Mouse (Mus musculus): Measurements from ENCODE around the gene Bfar. TPM values are rescaled to one million over a fixed set of nuclear protein-coding genes. Genes with fewer than 3 reads are reported as not detected.

Gene Bfar
- total and polyA plus RNA-seq, 3 experiments = 43.1 to 44.4 (median 43.9) TPM

DNA sequence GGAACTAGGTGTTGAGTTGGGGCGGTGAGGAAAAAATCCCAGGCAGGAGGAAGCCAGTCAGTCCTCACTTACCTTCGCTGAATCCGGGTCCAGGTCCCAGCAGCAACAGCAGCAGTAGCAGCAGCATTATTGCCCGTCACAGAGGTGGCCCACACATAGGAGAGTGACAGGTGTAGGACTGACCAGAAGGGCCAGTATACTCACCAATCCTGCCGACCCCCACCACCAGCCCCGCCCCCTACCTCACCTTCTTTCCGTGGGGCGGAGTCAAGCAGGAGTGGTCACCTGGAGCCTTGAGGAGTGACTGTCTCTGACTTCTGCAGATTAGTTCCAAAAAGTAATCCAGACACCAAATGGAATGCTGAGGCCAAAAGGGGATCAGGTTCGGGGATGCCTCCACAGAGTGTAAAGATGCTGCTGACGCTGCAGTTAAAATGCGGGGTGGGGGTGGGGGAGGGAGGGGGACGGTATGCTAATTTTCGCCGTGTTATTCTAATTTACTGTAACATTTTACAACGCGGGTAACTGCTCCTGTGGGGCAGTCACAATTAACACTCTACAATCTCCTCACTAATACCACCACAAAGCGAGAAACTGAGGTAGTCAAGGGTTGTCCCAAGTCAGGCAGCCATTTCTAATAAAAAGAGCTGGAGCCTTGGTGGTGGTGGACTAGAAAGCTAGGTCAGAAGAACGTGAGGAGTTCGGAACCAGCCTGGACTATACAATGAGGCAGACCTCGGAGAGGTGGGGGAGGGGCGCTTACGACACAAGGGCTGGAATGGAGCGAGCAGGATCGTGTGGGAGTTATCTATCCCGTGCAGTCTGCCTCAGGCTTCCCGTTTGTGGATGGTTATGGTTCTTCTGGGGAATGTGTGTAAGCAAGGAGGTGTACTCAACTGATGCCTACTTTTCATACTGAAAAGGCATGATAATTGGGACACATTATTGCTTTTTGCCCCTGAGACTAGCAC, 58.9 kb downstream of the Bfar start, which contains the start of gene Pla2g10:
Pla2g10 (minus strand) TSS at position 699 of the 971 bp plus-strand sequence.
- no peaks in the 10 kb centered on the region for H3K9me3 ChIP-seq (replicated peaks; ENCODE audit: low read length)
- H3K4me2 ChIP-seq (ENCODE audit: insufficient read depth, low read depth, poor library complexity, severe bottlenecking) = peak within 1 kb of the TSS; percentile 33
- no peak within 1 kb of the TSS for H3K27ac ChIP-seq (ENCODE audit: insufficient read depth, low read depth)
- no peaks in the 10 kb centered on the region for H3K79me2 ChIP-seq (replicated peaks; ENCODE audit: control insufficient read depth, extremely low read depth, insufficient read depth, poor library complexity, severe bottlenecking)
- no peak within 1 kb of the TSS for H3K4me3 ChIP-seq (replicated peaks in 1 of 3; ENCODE audit: low read depth in 2 of 3, low read length in 2 of 3, poor library complexity in 1 of 3)
- dilution Hi-C loops (cut with MboI; ENCODE audit: extremely low pct_ligation_motif_present, extremely low pct_unique_long_range_greater_than_20kb, low sequenced_read_pairs) = no loop called here
- H3K36me3 ChIP-seq (replicated peaks in 1 of 2; ENCODE audit: control insufficient read depth in 1 of 2, insufficient read depth in 1 of 2, low read length in 1 of 2) = no peaks in the 10 kb centered on the region
- H3K4me1 ChIP-seq (ENCODE audit: control insufficient read depth in 1 of 2, insufficient read depth in 2 of 2) = 0 out of 4 replicates have a peak, but pooled peaks cover 0 to 5% of the 10 kb centered on the region in 2 experiments
- no peak for DNase-seq (ENCODE audit: extremely low read depth)
- H3K27me3 ChIP-seq (replicated peaks) = peaks cover 10% of the 10 kb centered on the region
- TF ChIP-seq JUN (IDR thresholded peaks at IDR 0.05; ENCODE audit: insufficient read depth, low read depth, low read length) = no peak
- no peak for TF ChIP-seq ETS1 (conservative IDR thresholded peaks at IDR 0.05; ENCODE audit: low read depth, low read length)
- TF ChIP-seq ZC3H11A (IDR thresholded peaks at IDR 0.05; ENCODE audit: low read depth, low read length) = no peak
- TF ChIP-seq CHD2 (IDR thresholded peaks at IDR 0.05; ENCODE audit: low read length) = no peak
- no peak for TF ChIP-seq MAX (IDR thresholded peaks at IDR 0.05; ENCODE audit: low read length)
- no peak for TF ChIP-seq USF1 (IDR thresholded peaks at IDR 0.05; ENCODE audit: low read depth, low read length)
- TF ChIP-seq MXI1 (IDR thresholded peaks at IDR 0.05; ENCODE audit: low read depth, low read length) = no peak
- no peak for TF ChIP-seq USF2 (conservative IDR thresholded peaks at IDR 0.05; ENCODE audit: low read depth, low read length)
- no peak for TF ChIP-seq HCFC1 (IDR thresholded peaks at IDR 0.05; ENCODE audit: low read depth, low read length)
- TF ChIP-seq PAX5 (IDR thresholded peaks at IDR 0.05; ENCODE audit: low read length) = no peak
- TF ChIP-seq ELF1 (IDR thresholded peaks at IDR 0.05; ENCODE audit: low read depth, low read length) = no peak
- TF ChIP-seq TBP (conservative IDR thresholded peaks at IDR 0.05; ENCODE audit: low read depth, low read length) = no peak
- TF ChIP-seq MAZ (IDR thresholded peaks at IDR 0.05; ENCODE audit: low read depth, low read length) = no peak
- in situ Hi-C loops (cut with MboI; ENCODE audit: low pct_ligation_motif_present, low pct_unique_long_range_greater_than_20kb, low sequenced_read_pairs) = loop anchor here (10.0 to 25.0 kb wide), 2 partner anchors 196 to 293 kb away; no protein-coding TSS in a partner anchor
- no peak within 1 kb of the TSS for H3K9ac ChIP-seq (ENCODE audit: insufficient read depth, low read depth)

DNA sequence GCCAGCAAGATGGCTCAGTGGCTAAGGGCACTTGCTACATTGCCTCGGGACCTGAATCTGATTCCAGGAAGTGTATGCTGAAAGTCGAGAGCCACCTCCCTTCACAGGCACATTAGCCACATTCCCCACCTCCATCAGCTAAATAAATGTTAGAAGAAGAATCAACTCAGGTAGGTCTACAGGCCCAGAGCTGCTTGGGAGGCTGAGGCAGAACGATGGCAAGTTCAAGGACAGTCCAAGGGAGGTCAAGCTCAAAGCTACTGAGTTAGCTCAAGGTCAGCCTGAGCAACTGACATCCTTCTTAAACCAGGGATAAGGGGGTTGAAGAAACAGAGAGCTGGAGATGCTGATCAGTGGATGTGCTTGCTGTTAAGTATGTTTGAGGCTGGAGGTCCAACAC, 61.1 kb downstream of the Bfar start:
- Histone ChIP-seq H3K27me3 (replicated peaks) (peaks cover 11% of the 10 kb centered on the region), H3K4me3 (replicated peaks in 1 of 3; ENCODE audit: low read depth in 2 of 3, low read length in 2 of 3, poor library complexity in 1 of 3) (no peak overlapping the region), H3K9ac (ENCODE audit: insufficient read depth, low read depth) (no peak overlapping the region), H3K36me3 (replicated peaks in 1 of 2; ENCODE audit: control insufficient read depth in 1 of 2, insufficient read depth in 1 of 2, low read length in 1 of 2) (no peaks in the 10 kb centered on the region), H3K27ac (ENCODE audit: insufficient read depth, low read depth) (no peak overlapping the region), H3K4me2 (ENCODE audit: insufficient read depth, low read depth, poor library complexity, severe bottlenecking) (no peak overlapping the region), H3K4me1 (ENCODE audit: control insufficient read depth in 1 of 2, insufficient read depth in 2 of 2) (0 out of 4 replicates have a peak, but pooled peaks cover 0 to 5% of the 10 kb centered on the region in 2 experiments), H3K9me3 (replicated peaks; ENCODE audit: low read length) (no peaks in the 10 kb centered on the region), H3K79me2 (replicated peaks; ENCODE audit: control insufficient read depth, extremely low read depth, insufficient read depth, poor library complexity, severe bottlenecking) (no peaks in the 10 kb centered on the region)
- TF ChIP-seq UBTF (IDR thresholded peaks at IDR 0.05; ENCODE audit: low read depth, low read length) = no peak
- no peak for TF ChIP-seq ZC3H11A (IDR thresholded peaks at IDR 0.05; ENCODE audit: low read depth, low read length)
- TF ChIP-seq ELF1 (IDR thresholded peaks at IDR 0.05; ENCODE audit: low read depth, low read length) = no peak
- no peak for TF ChIP-seq SMC3 (IDR thresholded peaks at IDR 0.05; ENCODE audit: low read depth, low read length)
- TF ChIP-seq POLR2A (IDR thresholded peaks at IDR 0.05; ENCODE audit: low read depth, low read length) = no peak
- TF ChIP-seq IRF4 (IDR thresholded peaks at IDR 0.05; ENCODE audit: low read depth, low read length) = no peak
- no peak for TF ChIP-seq MXI1 (IDR thresholded peaks at IDR 0.05; ENCODE audit: low read depth, low read length)
- no peak for TF ChIP-seq EP300 (IDR thresholded peaks at IDR 0.05; ENCODE audit: low read length)
- TF ChIP-seq CTCF (conservative IDR thresholded peaks at IDR 0.05 in 1 of 2, IDR thresholded peaks at IDR 0.05 in 1 of 2; ENCODE audit: low read depth in 2 of 2, low read length in 2 of 2) = no peak
- TF ChIP-seq MYC (IDR thresholded peaks at IDR 0.05; ENCODE audit: low read depth, low read length) = no peak
- no peak for TF ChIP-seq ZNF384 (IDR thresholded peaks at IDR 0.05; ENCODE audit: low read depth, low read length)
- no peak for TF ChIP-seq TBP (conservative IDR thresholded peaks at IDR 0.05; ENCODE audit: low read depth, low read length)
- TF ChIP-seq NRF1 (IDR thresholded peaks at IDR 0.05; ENCODE audit: low read depth, low read length) = no peak
- TF ChIP-seq USF1 (IDR thresholded peaks at IDR 0.05; ENCODE audit: low read depth, low read length) = no peak
- no peak for TF ChIP-seq MAZ (IDR thresholded peaks at IDR 0.05; ENCODE audit: low read depth, low read length)
- TF ChIP-seq MEF2A (IDR thresholded peaks at IDR 0.05; ENCODE audit: borderline replicate concordance, low read depth, low read length) = no peak
- TF ChIP-seq SIN3A (IDR thresholded peaks at IDR 0.05; ENCODE audit: low read length) = no peak
- no peak for TF ChIP-seq E2F4 (IDR thresholded peaks at IDR 0.05; ENCODE audit: insufficient replicate concordance, low read depth, low read length)
- dilution Hi-C loops (cut with MboI; ENCODE audit: extremely low pct_ligation_motif_present, extremely low pct_unique_long_range_greater_than_20kb, low sequenced_read_pairs) (no loop called here), in situ Hi-C loops (cut with MboI; ENCODE audit: low pct_ligation_motif_present, low pct_unique_long_range_greater_than_20kb, low sequenced_read_pairs) (loop anchor here (10.0 to 25.0 kb wide), 2 partner anchors 198 to 295 kb away; no protein-coding TSS in a partner anchor)
- no peak for DNase-seq (ENCODE audit: extremely low read depth)

Data from CH12.LX (cell line).